Mouse (Mus musculus) naive thymus-derived CD4-positive, alpha-beta T cell, adult 2 months (primary cell): Measurements from ENCODE around the gene Ccdc6.

ENCODE experiments used
- DNase-seq: peaks from one replicate; pipeline ENCODE4 v3.0.0-alpha.2; 2011; ENCODE audit warnings: low read depth

Ccdc6 gene

DNA sequence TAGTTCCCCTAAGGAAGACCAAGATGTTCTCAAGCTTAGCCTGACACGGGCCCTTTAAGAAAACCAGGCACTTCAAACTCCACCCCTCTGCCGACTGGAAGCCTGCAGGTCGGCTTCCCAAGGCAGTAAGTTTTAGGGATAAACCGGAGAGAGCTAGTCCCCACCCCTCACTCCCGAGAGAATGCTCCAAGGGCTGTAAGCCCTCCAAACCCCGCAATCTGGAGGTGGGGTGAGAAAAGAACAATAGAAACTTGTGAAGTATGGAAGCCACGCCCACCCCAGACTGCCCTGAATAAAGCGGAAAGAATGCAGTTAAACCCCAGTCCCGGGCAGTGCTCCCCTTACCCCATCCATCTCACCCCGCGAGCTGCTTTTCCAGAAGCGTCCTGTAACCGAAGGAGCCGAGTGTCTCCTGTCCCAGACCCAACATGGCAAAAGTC is 1.9 kb upstream of the Ccdc6 start:
- peak; percentile 69 for DNase-seq

DNA sequence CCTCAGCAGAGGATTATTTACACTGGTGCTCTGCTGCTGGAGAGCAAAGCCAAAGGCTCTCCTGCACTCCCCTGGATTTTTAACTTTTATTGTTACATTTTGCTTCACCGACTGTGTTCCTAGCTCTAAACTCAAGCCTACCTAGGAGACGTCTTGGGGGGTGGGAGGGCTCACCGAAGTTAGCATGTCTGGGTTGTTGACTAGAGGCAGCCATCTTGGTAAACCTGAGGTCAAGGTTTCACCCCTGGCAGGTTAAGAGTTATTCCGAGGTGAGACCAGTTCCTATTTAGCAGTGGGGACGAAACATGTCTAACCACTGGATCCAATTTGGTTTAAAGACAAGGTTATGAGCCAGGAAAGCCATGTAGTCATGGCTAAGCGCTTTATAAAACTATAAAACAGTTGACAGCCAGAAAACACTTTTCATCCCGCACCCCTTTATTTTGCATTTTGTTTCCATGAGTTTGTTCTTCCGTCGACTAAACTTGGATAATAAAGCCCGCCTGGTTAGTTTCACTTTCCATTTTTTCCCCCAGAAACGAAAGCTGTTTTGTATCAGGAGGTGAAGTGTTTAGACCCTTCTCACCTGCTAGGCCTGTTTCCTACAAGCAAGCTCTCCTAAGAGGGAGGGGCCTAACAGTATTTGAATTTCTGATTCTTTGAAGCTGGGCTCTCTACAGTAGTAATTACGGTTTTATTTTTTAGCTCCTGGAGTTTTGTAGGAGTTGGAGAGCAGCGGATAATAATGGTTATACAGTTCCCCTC is 1.2 kb upstream of the Ccdc6 start:
- peak; percentile 66 for DNase-seq

DNA sequence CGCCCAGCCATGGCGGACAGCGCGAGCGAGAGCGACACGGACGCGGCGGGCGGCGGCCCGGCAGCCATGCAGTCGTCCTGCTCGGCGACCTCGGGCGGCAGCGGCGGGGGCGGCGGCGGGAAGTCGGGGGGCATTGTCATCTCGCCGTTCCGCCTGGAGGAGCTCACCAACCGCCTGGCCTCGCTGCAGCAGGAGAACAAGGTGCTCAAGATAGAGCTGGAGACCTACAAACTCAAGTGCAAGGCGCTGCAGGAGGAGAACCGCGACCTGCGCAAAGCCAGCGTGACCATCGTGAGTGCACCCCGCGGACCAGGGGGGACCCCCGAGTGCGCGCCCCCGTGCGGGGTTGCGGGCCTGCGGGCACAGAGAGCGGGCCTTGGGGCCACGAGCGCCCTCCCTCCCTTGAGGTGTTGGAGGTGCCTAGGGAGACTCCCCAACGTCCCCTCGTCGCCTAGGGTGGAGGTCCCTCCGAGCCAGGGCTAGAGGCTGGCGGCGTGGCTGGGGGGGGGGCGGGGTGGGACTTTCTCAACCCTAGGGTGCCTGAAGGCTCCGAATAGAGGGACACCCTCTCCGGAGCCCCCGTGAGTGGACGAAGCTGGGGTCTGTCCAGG is 475 bp downstream of the Ccdc6 start:
- DNase-seq = peak; percentile 46

DNA sequence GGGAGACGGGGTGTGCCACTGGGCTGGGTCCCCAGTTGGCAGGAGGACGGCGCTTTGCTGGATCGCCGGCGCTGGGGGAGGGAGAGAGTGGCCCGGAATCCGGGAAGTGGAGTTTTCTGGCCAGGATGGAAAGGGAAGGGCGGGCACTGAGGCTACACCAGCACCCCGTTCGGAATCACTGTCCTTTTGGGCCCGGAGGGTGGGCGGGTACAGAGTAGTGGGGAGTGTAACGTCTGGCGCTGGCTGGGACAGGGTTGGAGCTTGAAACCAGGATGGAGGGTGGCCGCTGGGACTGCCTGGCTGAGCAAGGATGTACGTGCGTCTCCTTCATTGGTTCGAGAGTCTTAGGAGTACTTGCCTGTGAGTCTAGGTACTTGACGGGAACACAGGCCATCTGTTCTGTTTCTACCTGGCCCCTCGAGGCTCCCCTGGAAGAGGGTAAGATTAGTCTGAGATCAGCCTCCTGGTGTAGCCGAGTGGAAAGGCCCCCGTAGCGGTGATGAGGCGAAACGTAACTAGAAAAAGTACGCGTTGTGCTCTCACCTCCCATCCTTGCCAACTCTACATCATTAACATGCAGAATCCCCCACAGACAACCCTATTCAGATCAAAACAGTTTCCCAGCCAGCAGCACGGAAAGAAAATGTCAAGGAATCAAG is 1.1 kb downstream of the Ccdc6 start:
- peak; percentile 30 for DNase-seq

DNA sequence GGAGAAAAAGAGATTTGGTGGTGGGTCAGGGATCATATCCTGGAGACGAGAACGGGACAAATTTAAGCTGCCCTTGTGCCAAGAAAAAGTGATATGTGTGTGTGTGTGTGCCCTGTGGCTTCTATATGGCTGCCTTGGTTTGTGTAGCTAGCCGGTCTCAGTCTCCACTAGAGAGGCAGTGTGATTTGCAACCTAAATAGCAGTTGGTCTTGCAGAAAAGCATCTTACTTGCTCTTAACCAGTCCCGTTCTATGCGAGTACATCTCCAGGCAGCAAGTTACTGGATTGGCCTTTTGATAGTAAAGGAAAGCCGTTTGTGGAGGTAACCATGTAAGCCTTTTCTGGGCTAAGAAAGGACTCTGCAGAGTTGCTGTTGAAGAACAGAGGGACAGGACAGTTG is 1.7 kb downstream of the Ccdc6 start:
- DNase-seq = no peak

DNA sequence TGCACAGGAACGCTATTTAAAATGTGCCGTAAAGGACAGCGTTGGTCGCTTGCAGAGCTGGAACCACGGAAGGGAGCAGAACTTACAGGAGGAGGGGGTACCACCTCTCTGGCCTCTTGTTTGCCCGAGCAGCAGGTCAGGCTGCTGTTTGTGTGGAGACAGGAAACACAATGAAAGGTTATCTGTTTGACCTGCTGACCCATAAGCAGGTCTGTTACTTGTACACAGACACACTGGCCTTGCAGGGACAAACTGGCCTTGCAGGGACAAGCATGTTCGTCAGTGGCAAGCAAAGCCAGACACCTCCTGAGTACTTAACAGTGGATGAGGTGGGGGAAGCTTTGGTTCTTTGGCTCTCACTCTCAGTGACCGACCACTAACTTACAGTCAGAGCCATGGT is 2.1 kb downstream of the Ccdc6 start:
- no peak for DNase-seq

DNA sequence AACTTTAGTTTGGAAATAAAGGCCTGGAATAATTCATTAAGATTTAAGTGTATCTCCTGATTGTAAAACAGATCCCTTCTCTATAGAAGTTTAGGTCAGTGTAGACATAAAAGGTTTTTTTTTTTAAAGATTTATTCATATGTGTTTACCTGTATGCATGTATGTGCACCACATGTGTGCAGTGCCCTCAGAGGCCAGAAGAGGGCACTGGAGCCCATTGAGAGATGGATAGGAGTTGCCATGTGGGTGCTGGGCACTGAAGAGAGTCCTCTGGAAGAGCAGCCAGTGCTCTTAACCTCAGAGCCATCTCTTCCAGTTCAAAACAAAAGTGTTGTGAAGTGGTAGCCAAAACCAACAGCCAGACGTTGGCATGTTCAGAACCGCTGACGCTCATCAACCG is 5.2 kb downstream of the Ccdc6 start:
- DNase-seq = no peak

DNA sequence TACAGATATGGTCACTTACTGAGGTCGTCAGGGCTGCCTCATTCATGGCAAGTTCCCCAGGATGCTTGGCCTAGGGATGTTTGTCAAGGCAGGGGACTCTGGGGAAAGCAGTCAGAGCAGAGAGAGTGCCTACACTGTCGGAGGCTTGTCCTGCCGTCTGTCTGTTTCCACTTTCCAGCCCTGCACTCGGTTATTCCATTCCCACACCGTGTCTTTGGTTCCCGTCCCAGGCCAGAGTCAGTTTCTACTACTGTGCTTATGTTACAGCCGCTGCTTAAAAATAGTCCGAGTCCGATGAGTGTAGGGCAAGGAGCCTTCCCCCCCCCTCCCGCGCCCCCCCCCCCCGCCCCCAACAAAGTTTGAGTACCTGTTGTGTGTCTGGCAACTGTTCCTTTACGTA is 11.1 kb downstream of the Ccdc6 start:
- DNase-seq = no peak

DNA sequence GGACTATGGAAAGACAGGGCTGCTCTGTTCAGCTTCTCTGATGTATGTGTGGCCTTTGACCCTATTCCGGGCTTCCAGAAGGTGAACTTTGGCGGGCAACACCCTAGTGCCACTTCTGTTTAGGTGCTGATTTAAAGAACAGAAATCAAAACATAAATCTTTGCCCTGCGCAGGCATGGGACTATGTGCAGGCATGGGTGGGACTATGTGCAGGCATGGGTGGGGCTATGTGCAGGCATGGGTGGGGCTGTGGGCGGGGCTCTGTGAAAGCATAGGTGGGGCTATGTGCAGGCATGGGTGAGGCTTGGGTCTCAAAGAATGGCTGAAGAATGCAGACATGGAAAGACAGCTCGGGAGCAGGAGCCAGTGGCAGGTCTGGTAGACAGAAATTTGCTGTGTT is 13.1 kb downstream of the Ccdc6 start:
- DNase-seq = no peak

DNA sequence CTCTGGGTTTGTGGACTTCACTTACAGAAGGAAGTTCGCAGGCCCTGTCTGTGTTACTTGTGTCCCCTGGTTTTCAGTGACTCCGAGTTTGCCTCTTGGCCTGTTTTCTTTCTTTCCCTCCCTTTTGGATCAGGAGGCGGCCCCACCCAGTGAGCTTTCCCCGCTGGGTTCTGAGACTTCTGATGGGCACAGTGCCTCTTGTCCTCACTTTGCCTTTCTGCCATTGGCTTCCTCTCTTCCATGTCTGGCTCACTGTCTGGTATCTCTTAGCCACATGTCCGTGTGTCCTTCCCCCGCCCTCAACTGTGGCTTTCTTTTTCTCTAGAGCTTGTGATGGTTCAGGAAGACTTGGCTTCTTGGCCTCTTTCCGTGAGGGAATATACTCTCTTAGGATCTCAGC is 13.9 kb downstream of the Ccdc6 start:
- DNase-seq = no peak

DNA sequence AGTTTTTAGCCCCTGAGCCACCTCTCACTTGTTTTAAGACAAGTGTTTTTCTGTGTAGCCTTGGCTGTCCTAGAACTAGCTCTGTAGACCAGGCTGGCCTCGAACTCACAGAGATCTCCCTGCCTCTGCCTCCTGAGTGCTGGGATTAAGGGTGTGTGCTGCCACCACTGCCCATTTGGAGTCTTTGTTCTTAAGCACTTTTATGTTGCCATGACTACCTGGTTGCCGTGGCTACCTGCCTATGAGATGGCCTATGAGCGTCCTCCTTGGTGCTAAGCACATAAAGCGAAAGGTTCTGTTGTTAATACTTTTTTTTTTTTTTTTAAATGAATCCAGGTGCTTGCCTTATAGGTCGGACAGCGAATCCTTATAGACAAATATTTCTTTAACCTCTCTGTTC is 14.7 kb downstream of the Ccdc6 start:
- DNase-seq = no peak

DNA sequence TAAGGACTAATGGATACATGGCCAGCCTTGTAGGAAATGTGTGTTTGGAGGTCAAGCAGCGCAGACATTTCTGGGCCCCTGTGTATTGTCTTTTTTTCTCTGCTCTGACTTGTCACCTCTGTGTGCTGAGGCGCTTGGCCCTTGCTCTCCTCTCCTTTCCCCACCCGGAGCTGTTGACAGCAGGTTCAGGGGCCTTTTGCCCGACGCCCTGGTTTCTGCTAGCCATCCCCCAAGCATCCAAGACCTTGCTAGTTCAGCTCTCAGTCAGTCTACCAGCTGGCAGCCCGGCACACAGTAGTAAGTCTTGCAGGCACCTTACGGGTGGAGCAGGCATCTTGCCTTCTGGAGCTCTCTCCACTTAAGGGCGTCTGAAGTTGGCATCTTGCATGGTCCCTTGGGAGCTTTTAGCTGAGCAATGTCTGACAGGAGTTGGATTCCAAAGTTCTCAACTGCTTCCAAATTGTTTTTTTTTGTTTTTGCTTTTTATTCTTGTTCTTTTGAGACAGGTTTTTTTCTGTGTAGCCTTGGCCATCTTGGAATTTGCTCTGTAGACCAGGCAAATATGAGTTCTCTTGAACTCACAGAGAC is 17.2 kb downstream of the Ccdc6 start:
- no peak for DNase-seq

DNA sequence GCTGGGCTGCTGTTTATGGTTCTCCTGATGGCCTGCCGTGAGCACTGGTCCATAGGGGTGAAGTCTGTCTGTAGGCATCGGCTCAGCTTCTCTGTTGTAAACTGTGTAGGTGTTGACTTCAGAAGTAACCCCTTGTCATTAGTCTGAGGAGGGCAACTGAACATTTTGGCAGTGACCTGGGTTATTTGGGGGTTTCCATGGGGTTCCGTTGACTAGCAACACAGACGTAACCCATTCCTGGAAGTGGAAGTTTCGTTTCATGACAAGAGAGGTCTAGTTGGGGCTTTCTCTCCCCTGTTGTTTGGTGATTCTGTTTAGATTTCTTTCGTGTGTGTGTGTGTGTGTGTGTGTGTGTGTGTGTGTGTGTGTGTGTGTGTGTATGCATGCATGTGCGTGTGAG is 19.5 kb downstream of the Ccdc6 start:
- no peak for DNase-seq

DNA sequence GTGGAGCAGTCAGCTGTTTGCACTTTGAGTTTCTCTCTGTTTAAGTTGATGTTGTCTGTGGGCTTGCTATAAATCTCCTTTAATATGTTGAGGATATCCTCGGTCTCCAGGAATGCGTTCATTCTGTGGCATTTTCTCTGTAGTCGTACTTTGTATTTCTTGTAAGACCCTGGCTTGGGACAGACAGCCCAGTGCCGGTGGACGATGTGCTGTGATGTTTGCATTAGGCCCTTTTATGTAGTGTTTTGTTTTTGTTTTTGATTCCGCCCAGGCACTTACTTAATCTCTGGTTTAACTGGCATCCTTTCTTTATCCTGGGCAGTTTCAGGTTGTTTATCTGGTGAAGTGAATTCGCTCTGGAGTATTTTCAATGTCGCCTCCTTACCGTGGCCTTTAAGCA is 22.5 kb downstream of the Ccdc6 start:
- DNase-seq = no peak

DNA sequence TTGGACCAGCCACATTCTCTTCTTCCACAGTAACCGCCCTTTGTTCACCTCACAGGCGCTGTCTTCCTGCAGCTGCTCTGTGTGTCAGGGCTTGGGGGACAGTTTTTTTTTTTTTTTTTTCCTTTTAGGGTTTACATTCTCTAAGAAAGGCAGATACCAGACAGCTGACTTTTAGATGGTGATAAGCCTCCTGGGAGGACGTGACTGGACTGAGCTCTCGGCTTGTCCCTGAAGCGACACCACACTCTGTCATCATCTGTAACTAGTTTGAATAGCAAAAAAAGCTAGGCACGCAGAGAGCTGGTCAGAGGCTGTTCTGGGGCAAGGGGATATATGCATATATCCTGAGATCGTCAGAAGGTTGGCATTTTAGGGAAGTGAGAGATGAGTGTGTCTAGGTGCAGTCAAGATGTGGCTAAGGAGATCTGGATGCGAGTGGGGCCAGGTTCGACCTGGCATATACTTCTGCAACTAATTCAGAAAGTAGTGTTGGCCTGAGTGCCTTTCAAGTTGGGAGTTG is 23.0 kb downstream of the Ccdc6 start:
- DNase-seq = no peak

DNA sequence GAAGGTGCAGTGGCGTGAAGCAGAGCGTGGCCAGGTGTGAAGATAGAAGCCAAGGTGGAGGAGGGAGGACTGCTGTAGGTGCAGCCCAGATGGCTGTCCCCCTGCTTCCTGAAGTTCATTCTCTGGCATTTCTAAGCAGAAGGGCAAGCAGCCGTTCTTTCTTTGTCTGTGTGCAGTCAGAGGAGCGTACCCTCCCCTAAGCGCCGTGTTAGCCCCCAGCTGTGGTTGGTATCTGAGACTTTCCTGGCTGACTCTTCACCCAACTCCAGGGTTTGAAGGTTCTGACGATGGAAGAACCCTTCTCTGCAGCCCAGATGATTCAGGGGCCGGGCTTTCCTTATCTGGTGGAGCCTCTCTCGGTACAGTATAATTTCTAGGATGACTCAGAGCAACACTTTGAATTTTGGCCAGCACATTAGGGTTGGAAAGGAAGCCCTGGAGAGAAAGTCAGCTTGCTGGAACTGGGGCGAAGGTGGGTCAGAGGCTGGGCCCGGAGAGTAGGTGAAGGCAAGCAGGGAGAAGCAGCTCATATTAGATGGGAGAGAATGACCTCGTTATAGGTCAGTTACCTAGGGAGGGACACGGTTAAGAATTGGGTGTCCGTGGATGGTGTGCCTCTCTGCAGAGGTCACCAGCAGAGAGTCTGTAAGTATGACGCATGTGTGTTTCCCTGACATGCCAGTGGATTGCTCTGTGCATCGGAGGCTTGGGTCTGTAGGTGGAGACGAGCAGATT is 23.9 kb downstream of the Ccdc6 start:
- DNase-seq = no peak

DNA sequence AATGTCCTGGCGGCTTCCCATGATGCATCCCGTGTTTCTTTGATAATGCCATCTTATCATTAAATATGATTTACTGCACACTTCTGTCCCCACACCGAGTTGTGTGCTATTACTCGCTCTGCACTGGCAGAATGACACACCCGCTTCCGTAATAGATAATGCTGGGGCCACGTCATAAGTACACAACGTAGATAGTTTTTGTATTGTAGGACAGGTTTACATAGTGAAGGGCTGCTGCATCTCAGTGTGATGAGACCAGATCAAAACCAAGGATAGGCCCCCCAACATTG is 24.4 kb downstream of the Ccdc6 start:
- DNase-seq = no peak

DNA sequence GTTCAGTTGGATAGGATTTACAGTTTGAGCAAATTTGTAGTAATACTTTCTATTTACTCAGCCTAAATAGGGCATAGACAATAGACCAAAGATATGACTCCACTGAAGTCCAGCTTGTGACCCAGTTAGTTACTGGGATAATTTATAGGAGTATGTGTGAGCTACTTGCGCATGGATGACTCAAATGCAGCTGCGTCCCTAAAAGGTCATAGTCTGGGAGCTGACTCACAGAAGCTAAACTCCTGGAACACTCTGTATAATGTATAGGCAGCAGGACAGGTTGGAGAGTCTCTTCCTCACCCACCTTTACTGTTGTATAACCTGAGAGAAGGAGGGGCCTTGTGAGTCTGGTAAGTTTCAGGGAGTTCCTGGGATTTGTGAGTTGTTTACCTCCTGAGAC is 26.5 kb downstream of the Ccdc6 start:
- DNase-seq = no peak

DNA sequence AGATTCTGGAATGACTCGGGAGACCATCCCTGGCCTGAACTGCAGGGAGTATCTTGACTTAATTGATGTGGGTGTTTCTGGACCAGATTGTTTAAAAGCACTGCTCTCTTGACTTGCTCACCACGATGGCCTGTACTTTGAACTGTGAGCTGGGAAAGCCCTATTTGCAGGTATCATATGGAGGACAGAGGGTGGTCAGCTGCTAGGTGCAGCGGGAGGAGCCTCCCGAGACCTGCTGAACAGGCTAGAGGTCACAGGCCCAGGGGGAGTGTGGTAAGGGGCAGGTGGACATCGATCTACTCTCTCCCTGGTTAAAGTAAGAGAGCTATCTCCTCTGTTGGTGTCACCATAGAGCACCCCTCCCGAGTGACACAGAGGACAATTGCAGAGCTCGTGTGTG is 28.6 kb downstream of the Ccdc6 start:
- no peak for DNase-seq

DNA sequence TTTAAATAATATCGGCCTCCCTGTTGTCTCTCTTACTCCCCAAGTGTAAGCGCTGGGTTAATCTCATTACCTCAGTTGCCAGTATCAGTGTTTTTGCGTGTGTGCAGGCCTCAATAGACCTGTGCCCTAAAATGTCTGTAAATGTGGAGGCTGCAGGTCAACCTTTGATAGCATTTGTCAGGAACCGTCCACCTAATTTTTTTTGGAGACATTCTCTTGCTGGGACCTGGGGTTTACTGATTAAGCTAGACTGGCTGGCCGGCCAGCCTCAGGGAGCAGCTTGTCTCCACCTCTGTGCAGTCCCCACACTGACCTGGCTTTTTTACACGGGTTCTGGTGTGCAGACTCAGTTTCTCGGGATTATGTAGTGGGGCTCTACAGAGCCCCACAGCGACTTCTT is 30.4 kb downstream of the Ccdc6 start:
- no peak for DNase-seq

DNA sequence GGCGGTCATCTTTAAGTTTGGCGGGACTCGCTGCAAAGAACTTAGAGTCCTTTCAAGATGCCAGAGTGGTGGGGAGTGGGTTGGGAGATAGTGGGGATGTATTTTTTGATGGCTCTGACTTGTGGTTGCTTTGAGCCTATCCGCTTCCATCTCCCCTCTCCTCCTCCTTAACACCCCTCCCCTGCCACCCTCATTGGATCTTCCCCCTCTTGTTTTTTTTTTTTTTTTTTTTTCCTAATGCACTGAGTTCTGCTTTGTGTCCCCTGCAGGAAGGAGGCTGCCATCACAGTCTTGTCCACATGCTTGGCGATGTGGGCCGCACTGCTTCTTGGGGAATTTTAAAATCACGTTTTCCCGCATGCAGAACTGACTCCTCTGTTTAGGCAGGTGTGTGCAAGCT is 31.5 kb downstream of the Ccdc6 start:
- DNase-seq = no peak

DNA sequence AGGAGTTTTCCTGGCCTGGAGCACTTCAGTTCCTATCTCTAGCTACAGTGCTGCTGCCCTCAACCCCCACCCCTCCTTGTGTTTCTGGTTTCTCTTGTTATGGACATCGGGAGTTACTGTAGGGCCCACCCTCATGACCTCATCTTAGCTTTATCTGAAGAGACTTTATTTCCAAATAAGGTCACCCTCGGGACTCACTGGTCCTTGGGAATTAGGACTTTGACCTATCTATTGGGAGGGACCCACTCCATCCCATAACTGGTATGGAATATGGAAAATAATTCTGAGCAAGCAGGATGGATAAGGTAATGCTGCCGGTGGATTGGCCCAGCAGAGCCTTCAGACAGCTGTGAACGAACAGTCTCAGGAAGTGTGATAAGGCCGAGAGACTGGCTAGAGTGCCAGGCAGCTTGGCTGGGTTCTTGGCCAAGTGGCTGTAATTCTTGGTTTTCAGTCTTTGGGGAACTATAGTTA is 35.2 kb downstream of the Ccdc6 start:
- no peak for DNase-seq
